16 mouse cellular contexts compared by ENCODE assay signal in genomic region chr4:142424596-142424995, GRCm38 (mm10).
DNase-seq lines count a peak whose midpoint lies in the region; ATAC-seq lines count a peak whose summit lies in the region.
"Had no signal": no experiment of that assay in that cellular context is flagged by ENCODE, and none has a peak within 500 bp of the region (broad histone marks: within the 10 kb centered on the region; RNA-seq: fewer than 3 reads in every experiment).

No protein-coding gene starts in this region.

- no peaks in the 10 kb centered on the region for H3K27me3 ChIP-seq in hindbrain, embryonic 11.5 days (ENCODE audit: control insufficient read depth, insufficient read depth, low read length)
- H3K27me3 ChIP-seq: heart, embryonic 13.5 days had no signal

- no peak overlapping the region for H3K4me3 ChIP-seq in hindbrain, embryonic 11.5 days (ENCODE audit: low read depth, low read length)
- H3K4me3 ChIP-seq: heart, embryonic 13.5 days; layer of hippocampus, adult 2 months; left cerebral cortex, adult 2 months had no signal

- H3K9me3 ChIP-seq in hindbrain, embryonic 11.5 days (ENCODE audit: control insufficient read depth, low read length) = no peaks in the 10 kb centered on the region
- H3K9me3 ChIP-seq: heart, embryonic 13.5 days had no signal

- no peak overlapping the region for H3K4me2 ChIP-seq in hindbrain, embryonic 11.5 days (replicated peaks; ENCODE audit: low read depth, low read length)
- H3K4me2 ChIP-seq: heart, embryonic 13.5 days; hindbrain, embryonic 14.5 days had no signal

- no peaks in the 10 kb centered on the region for H3K36me3 ChIP-seq in hindbrain, embryonic 11.5 days (ENCODE audit: control insufficient read depth, insufficient read depth, low read length)
- H3K36me3 ChIP-seq: heart, embryonic 13.5 days had no signal

- H3K4me1 ChIP-seq in hindbrain, embryonic 11.5 days (replicated peaks; ENCODE audit: control insufficient read depth, insufficient read depth, low read length) = 0 out of 2 replicates have a peak, but pooled peaks cover 2% of the 10 kb centered on the region
- H3K4me1 ChIP-seq: heart, embryonic 13.5 days had no signal

- peak; percentile 9 for DNase-seq in ovary, adult 18-20 months (ENCODE audit: low spot score)
- DNase-seq in ovary, postnatal 14 days (ENCODE audit: low spot score) = no peak
- DNase-seq in brain, adult 2 months (ENCODE audit: low read depth, low spot score) = peak; percentile 54
- DNase-seq in cerebellum, postnatal 36 days = peak; percentile 42 to 48
- DNase-seq in testis, postnatal 10 days (ENCODE audit: low spot score) = peak; percentile 60
- DNase-seq in gastrocnemius, adult 18-20 months (ENCODE audit: low spot score) = no peak
- DNase-seq in hindbrain, embryonic 11.5 days (ENCODE audit: low spot score) = no peak
- no peak for DNase-seq in right cerebral cortex, postnatal 10 days (ENCODE audit: low spot score in 2 of 2)
- DNase-seq: midbrain, embryonic 14.5 days; thymus, adult 2 months had no signal

- no peak overlapping the region for H3K9ac ChIP-seq in hindbrain, embryonic 11.5 days (ENCODE audit: low read depth, low read length)
- H3K9ac ChIP-seq: heart, embryonic 13.5 days; hindbrain, embryonic 14.5 days had no signal

- no peak for ATAC-seq in hindbrain, embryonic 11.5 days (ENCODE audit: low FRiP score)
- ATAC-seq: intestine, embryonic 16.5 days had no signal

- WGBS in hindbrain, embryonic 11.5 days = 79% methylated on average over 3 of the region's 3 CpGs

- H3K27ac ChIP-seq in hindbrain, embryonic 11.5 days (ENCODE audit: low read depth, low read length) = no peak overlapping the region
- H3K27ac ChIP-seq: heart, embryonic 13.5 days; hindbrain, embryonic 14.5 days; kidney, postnatal 0 days; layer of hippocampus, adult 2 months; left cerebral cortex, adult 2 months had no signal

Comparison
In these comparisons a context has a peak if more than half of its experiments do, and no peak if none do; other contexts are left out.
1. DNase-seq: peak in ovary, adult 18-20 months (single experiment), brain, adult 2 months (single experiment), cerebellum, postnatal 36 days (2 of 2) and testis, postnatal 10 days (single experiment); none in ovary, postnatal 14 days (single experiment), gastrocnemius, adult 18-20 months (single experiment), hindbrain, embryonic 11.5 days (single experiment) and right cerebral cortex, postnatal 10 days (0 of 2).